Mouse (Mus musculus): ENCODE measurements around the gene Fbxw19. TPM values are rescaled to one million over a fixed set of nuclear protein-coding genes. Genes with fewer than 3 reads are reported as not detected.
"Not testable (repeated sequence)": the region's sequence is repeated elsewhere in the genome, so short reads cannot be mapped to it uniquely, and the experiment has no call there.

Gene Fbxw19
- total RNA-seq (2014; rRNA removed) (not detected in 2 replicates), polyA plus RNA-seq (2015; fragmentation: Nextera tagmentation; extraction: Ambion mirVana) (not detected in 2 replicates)

- H3K4me3 ChIP-seq (ENCODE audit: low read depth, low read length); H3K4me2 ChIP-seq (ENCODE audit: low read depth); DNase-seq; H3K36me3 ChIP-seq (ENCODE audit: insufficient read depth); H3K27me3 ChIP-seq (ENCODE audit: insufficient read depth, low read length); H3K4me1 ChIP-seq (ENCODE audit: insufficient read depth); H3K27ac ChIP-seq (ENCODE audit: low read depth, low read length); ATAC-seq; H3K9me3 ChIP-seq (ENCODE audit: low read length); H3K9ac ChIP-seq: not testable (repeated sequence)
- 60% methylated on average over 1 of the region's 1 CpGs for WGBS
Observed at GRCm38 (mm10) chr9:109495775-109496174, at the start of gene Fbxw19. Gene Fbxw19, minus strand, starts transcription at chr9:109495875.

GRCm38 (mm10) chr9:109523385-109524064, 27.9 kb upstream of the Fbxw19 start:
- no peak for TF ChIP-seq CTCF (IDR thresholded peaks at IDR 0.05; ENCODE audit: low read depth)
- H3K4me3 ChIP-seq (ENCODE audit: low read depth, low read length): no peak overlapping the region
- 77% methylated on average over 5 of the region's 5 CpGs for WGBS
- no peak overlapping the region for H3K27ac ChIP-seq (ENCODE audit: low read depth, low read length)
- H3K4me2 ChIP-seq (ENCODE audit: low read depth): no peak overlapping the region
- no peaks in the 10 kb centered on the region for H3K9me3 ChIP-seq (ENCODE audit: low read length)
- no peaks in the 10 kb centered on the region for H3K36me3 ChIP-seq (ENCODE audit: insufficient read depth)
- DNase-seq: no peak
- H3K4me1 ChIP-seq (ENCODE audit: insufficient read depth): no peaks in the 10 kb centered on the region
- H3K9ac ChIP-seq: no peak overlapping the region
- no peaks in the 10 kb centered on the region for H3K27me3 ChIP-seq (ENCODE audit: insufficient read depth, low read length)
- no peak for ATAC-seq

- H3K4me3 ChIP-seq (ENCODE audit: low read depth, low read length): no peak within 1 kb of the TSS
- H3K4me2 ChIP-seq (ENCODE audit: low read depth): no peak within 1 kb of the TSS
- H3K9ac ChIP-seq: no peak within 1 kb of the TSS
- H3K36me3 ChIP-seq (ENCODE audit: insufficient read depth): no peaks in the 10 kb centered on the region
- no peaks in the 10 kb centered on the region for H3K27me3 ChIP-seq (ENCODE audit: insufficient read depth, low read length)
- H3K4me1 ChIP-seq (ENCODE audit: insufficient read depth): no peaks in the 10 kb centered on the region
- H3K9me3 ChIP-seq (ENCODE audit: low read length): no peaks in the 10 kb centered on the region
- no peak within 1 kb of the TSS for H3K27ac ChIP-seq (ENCODE audit: low read depth, low read length)
- DNase-seq (no peak), ATAC-seq (no peak)
- no peak for TF ChIP-seq CTCF (IDR thresholded peaks at IDR 0.05; ENCODE audit: low read depth)
Observed at GRCm38 (mm10) chr9:109449040-109449439, 46.6 kb downstream of the Fbxw19 start, which contains the start of gene Fbxw16. Gene Fbxw16, minus strand, starts transcription at chr9:109449140.

- 87% methylated on average over 1 of the region's 1 CpGs for WGBS
- Histone ChIP-seq H3K27me3 (ENCODE audit: insufficient read depth, low read length) (no peaks in the 10 kb centered on the region), H3K9me3 (ENCODE audit: low read length) (no peaks in the 10 kb centered on the region), H3K9ac (no peak overlapping the region), H3K27ac (ENCODE audit: low read depth, low read length) (no peak overlapping the region), H3K4me1 (ENCODE audit: insufficient read depth) (no peaks in the 10 kb centered on the region), H3K4me2 (ENCODE audit: low read depth) (no peak overlapping the region), H3K36me3 (ENCODE audit: insufficient read depth) (no peaks in the 10 kb centered on the region), H3K4me3 (ENCODE audit: low read depth, low read length) (no peak overlapping the region)
- TF ChIP-seq CTCF (IDR thresholded peaks at IDR 0.05; ENCODE audit: low read depth): no peak
- no peak for ATAC-seq
- no peak for DNase-seq
Observed at GRCm38 (mm10) chr9:109432956-109433355, 62.7 kb downstream of the Fbxw19 start.

Other genes with a start within 250 kb of the Fbxw19 start
- gene Fbxw14, start 208.2 kb downstream of the Fbxw19 start, total RNA-seq (2014; rRNA removed): not detected in 2 replicates
- gene Fbxw14, start 208.2 kb downstream of the Fbxw19 start, polyA plus RNA-seq (2015; fragmentation: Nextera tagmentation; extraction: Ambion mirVana): not detected in 2 replicates
- not detected in 2 replicates for gene Fbxw28, start 156.2 kb downstream of the Fbxw19 start, total RNA-seq (2014; rRNA removed)
- gene Fbxw28, start 156.2 kb downstream of the Fbxw19 start, polyA plus RNA-seq (2015; fragmentation: Nextera tagmentation; extraction: Ambion mirVana): not detected in 2 replicates
- not detected in 2 replicates for gene Fbxw22, start 91.6 kb downstream of the Fbxw19 start, total RNA-seq (2014; rRNA removed)
- not detected in 2 replicates for gene Fbxw22, start 91.6 kb downstream of the Fbxw19 start, polyA plus RNA-seq (2015; fragmentation: Nextera tagmentation; extraction: Ambion mirVana)
- gene Fbxw16, start 46.7 kb downstream of the Fbxw19 start, total RNA-seq (2014; rRNA removed): not detected in 2 replicates
- gene Fbxw16, start 46.7 kb downstream of the Fbxw19 start, polyA plus RNA-seq (2015; fragmentation: Nextera tagmentation; extraction: Ambion mirVana): not detected in 2 replicates
- gene Fbxw15, start 72.4 kb upstream of the Fbxw19 start, total RNA-seq (2014; rRNA removed): 0.71 TPM in 1 of 2 replicates, not detected in the other
- not detected in 2 replicates for gene Fbxw15, start 72.4 kb upstream of the Fbxw19 start, polyA plus RNA-seq (2015; fragmentation: Nextera tagmentation; extraction: Ambion mirVana)
- 0.19 TPM in 1 of 2 replicates, not detected in the other for gene Fbxw24, start 130.2 kb upstream of the Fbxw19 start, total RNA-seq (2014; rRNA removed)
- gene Fbxw24, start 130.2 kb upstream of the Fbxw19 start, polyA plus RNA-seq (2015; fragmentation: Nextera tagmentation; extraction: Ambion mirVana): not detected in 2 replicates
- gene Fbxw25, start 168.8 kb upstream of the Fbxw19 start, total RNA-seq (2014; rRNA removed): not detected in 2 replicates
- not detected in 2 replicates for gene Fbxw25, start 168.8 kb upstream of the Fbxw19 start, polyA plus RNA-seq (2015; fragmentation: Nextera tagmentation; extraction: Ambion mirVana)
- not detected in 2 replicates for gene Fbxw18, start 206.8 kb upstream of the Fbxw19 start, total RNA-seq (2014; rRNA removed)
- gene Fbxw18, start 206.8 kb upstream of the Fbxw19 start, polyA plus RNA-seq (2015; fragmentation: Nextera tagmentation; extraction: Ambion mirVana): not detected in 2 replicates